Mouse (Mus musculus): Measurements from ENCODE around the gene Rbfox3.

- TF ChIP-seq CTCF (IDR thresholded peaks at IDR 0.05; ENCODE audit: extremely low read depth, insufficient read depth, low read length), result no peak
- TF ChIP-seq POLR2A (IDR thresholded peaks at IDR 0.05; ENCODE audit: extremely low read depth, insufficient read depth, low read length), result no peak
These were observed 28.3 kb downstream of the Rbfox3 start for GRCm38 (mm10) chr11:118883143-118883542.
